Comparison of ENCODE assay signal across 23 mouse cellular contexts in the genomic region with DNA sequence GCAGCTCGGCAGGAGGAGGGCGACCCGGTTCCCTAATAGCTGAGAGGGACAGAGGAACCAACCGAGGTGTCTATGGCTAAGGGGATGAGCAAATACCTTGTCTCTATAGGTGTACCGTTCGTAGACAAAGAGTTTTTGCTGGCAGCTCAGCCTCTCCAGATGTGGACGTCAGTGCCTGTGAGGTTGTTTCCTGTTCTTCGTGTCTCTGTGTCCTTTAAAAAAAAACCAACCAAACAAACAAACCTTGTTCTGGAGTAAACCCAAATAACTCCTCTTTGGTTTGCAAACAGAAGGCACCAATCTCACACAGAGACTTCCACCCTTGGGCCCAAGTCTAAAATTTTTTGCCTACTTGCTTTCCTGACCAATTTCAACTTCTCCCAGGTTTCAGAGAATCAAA. TPM values are rescaled to one million over a fixed set of nuclear protein-coding genes. Genes with fewer than 3 reads are reported as not detected.
A peak's percentile ranks its signal among the peaks of the same experiment; 100 is the strongest.
DNase-seq lines count a peak whose midpoint lies in the region; ATAC-seq and TF ChIP-seq lines count a peak whose summit lies in the region.
"Had no signal": no experiment of that assay in that cellular context is flagged by ENCODE, and none has a peak within 500 bp of the region (broad histone marks: within the 10 kb centered on the region; RNA-seq: fewer than 3 reads in every experiment).

No protein-coding gene starts in this region.

- H3K27ac ChIP-seq in kidney, adult 2 months (ENCODE audit: insufficient read depth, low read depth, low read length) = peak overlapping the region; percentile 74
- no peak overlapping the region for H3K27ac ChIP-seq in kidney, embryonic 16.5 days (ENCODE audit: low read length)
- H3K27ac ChIP-seq in brown adipose tissue, adult 24 weeks (replicated peaks; ENCODE audit: low read depth, low read length) = peak overlapping the region; percentile 97
- H3K27ac ChIP-seq: embryonic facial prominence, embryonic 13.5 days; hindbrain, embryonic 15.5 days; liver, embryonic 13.5 days; lung, embryonic 15.5 days; macrophage; neural tube, embryonic 12.5 days had no signal

- H3K9ac ChIP-seq in kidney, embryonic 16.5 days (replicated peaks; ENCODE audit: low read length) = no peak overlapping the region
- H3K9ac ChIP-seq: embryonic facial prominence, embryonic 13.5 days; heart, embryonic 12.5 days; hindbrain, embryonic 15.5 days; liver, embryonic 13.5 days; lung, embryonic 15.5 days; neural tube, embryonic 12.5 days had no signal

- H3K27me3 ChIP-seq in kidney, adult 2 months (replicated peaks; ENCODE audit: control insufficient read depth, insufficient read depth, low read length) = no peaks in the 10 kb centered on the region
- no peaks in the 10 kb centered on the region for H3K27me3 ChIP-seq in kidney, embryonic 16.5 days (ENCODE audit: insufficient read depth, low read length)
- H3K27me3 ChIP-seq: embryonic facial prominence, embryonic 13.5 days; heart, embryonic 12.5 days; hindbrain, embryonic 15.5 days; lung, embryonic 15.5 days; neural tube, embryonic 12.5 days had no signal

- no peaks in the 10 kb centered on the region for H3K9me3 ChIP-seq in kidney, embryonic 16.5 days (ENCODE audit: low read length)
- H3K9me3 ChIP-seq: embryonic facial prominence, embryonic 13.5 days; heart, embryonic 12.5 days; hindbrain, embryonic 15.5 days; liver, embryonic 13.5 days; lung, embryonic 15.5 days; neural tube, embryonic 12.5 days had no signal

- TF ChIP-seq CTCF in kidney, adult 2 months (conservative IDR thresholded peaks at IDR 0.05; ENCODE audit: insufficient read depth, insufficient read length, low read depth, low read length) = no peak
- TF ChIP-seq CTCF in lung, adult 2 months (IDR thresholded peaks at IDR 0.05; ENCODE audit: insufficient read depth, low read length) = no peak

- peaks cover 4% of the 10 kb centered on the region; the same call in 1 of the 2 replicates for H3K4me1 ChIP-seq in kidney, adult 2 months (ENCODE audit: control insufficient read depth, insufficient read depth, low read length)
- H3K4me1 ChIP-seq in kidney, embryonic 16.5 days (ENCODE audit: insufficient read depth, low read length) = 0 out of 2 replicates have a peak, but pooled peaks cover 3% of the 10 kb centered on the region
- H3K4me1 ChIP-seq in lung, adult 2 months (ENCODE audit: control insufficient read depth, insufficient read depth, low read length) = peaks cover 20% of the 10 kb centered on the region
- peaks cover 27% of the 10 kb centered on the region for H3K4me1 ChIP-seq in brown adipose tissue, adult 24 weeks (ENCODE audit: control insufficient read depth, insufficient read depth, insufficient read length, low read length)
- H3K4me1 ChIP-seq: hindbrain, embryonic 15.5 days; neural tube, embryonic 12.5 days had no signal

- H3K4me3 ChIP-seq in kidney, adult 2 months (ENCODE audit: insufficient read depth, low read depth, low read length) = no peak overlapping the region
- H3K4me3 ChIP-seq in kidney, embryonic 16.5 days (ENCODE audit: low read length) = no peak overlapping the region
- H3K4me3 ChIP-seq in lung, adult 2 months (replicated peaks; ENCODE audit: extremely low read depth, low read depth, low read length) = no peak overlapping the region
- H3K4me3 ChIP-seq in brown adipose tissue, adult 24 weeks (ENCODE audit: insufficient read depth, low read depth, low read length) = peak overlapping the region; percentile 29
- H3K4me3 ChIP-seq: embryonic facial prominence, embryonic 13.5 days; heart, embryonic 12.5 days; hindbrain, embryonic 15.5 days; liver, embryonic 13.5 days; lung, embryonic 15.5 days; neural tube, embryonic 12.5 days had no signal

- H3K4me2 ChIP-seq in kidney, embryonic 16.5 days (replicated peaks; ENCODE audit: low read depth, low read length) = no peak overlapping the region
- H3K4me2 ChIP-seq: embryonic facial prominence, embryonic 13.5 days; heart, embryonic 12.5 days; hindbrain, embryonic 15.5 days; liver, embryonic 13.5 days; lung, embryonic 15.5 days; midbrain, embryonic 11.5 days; neural tube, embryonic 12.5 days had no signal

- no peak for TF ChIP-seq POLR2A in kidney, adult 2 months (IDR thresholded peaks at IDR 0.05; ENCODE audit: low read depth, low read length)
- TF ChIP-seq POLR2A in lung, adult 2 months (IDR thresholded peaks at IDR 0.05; ENCODE audit: borderline replicate concordance, extremely low read depth, low read depth, low read length) = no peak

- WGBS in kidney, adult 2 months = 77% methylated on average over 8 of the region's 8 CpGs
- WGBS in kidney, embryonic 16.5 days = 75% methylated on average over 8 of the region's 8 CpGs
- 55% methylated on average over 8 of the region's 8 CpGs for WGBS in lung, adult 2 months

- DNase-seq in kidney, adult 2 months = peak; percentile 46
- DNase-seq in lung, postnatal 36 days = peak; percentile 34
- DNase-seq in lung, adult 2 months = no peak
- peak; percentile 76 for DNase-seq in naive thymus-derived CD4-positive, alpha-beta T cell, adult 2 months (ENCODE audit: low read depth)
- DNase-seq in cerebellum, postnatal 4 days (ENCODE audit: low spot score in 2 of 2) = no peak
- DNase-seq: adrenal gland, postnatal 25 days; cerebellum, adult 8-10 months; gastrocnemius, postnatal 14 days; liver, embryonic 13.5 days; right cerebral cortex, adult 18-20 months; thymus, postnatal 25 days had no signal

- H3K36me3 ChIP-seq in kidney, adult 2 months (ENCODE audit: control insufficient read depth, insufficient read depth, low read length) = no peaks in the 10 kb centered on the region
- no peaks in the 10 kb centered on the region for H3K36me3 ChIP-seq in kidney, embryonic 16.5 days (ENCODE audit: insufficient read depth, low read length)
- H3K36me3 ChIP-seq: embryonic facial prominence, embryonic 13.5 days; G1E; heart, embryonic 12.5 days; hindbrain, embryonic 15.5 days; liver, embryonic 13.5 days; lung, embryonic 15.5 days; neural tube, embryonic 12.5 days had no signal

- ATAC-seq in kidney, embryonic 16.5 days (ENCODE audit: low FRiP score, low TSS enrichment) = no peak
- ATAC-seq: forebrain, embryonic 14.5 days; intestine, postnatal 0 days had no signal

RNA-seq across cellular contexts. Expression of a gene that starts 43.1 kb away (rescaled TPM):
- 75.9 and 108 TPM in 2 replicates for polyA plus RNA-seq in kidney, adult 2 months (2012; rRNA removed)
- 10.0 and 12.3 TPM in 2 replicates for polyA plus RNA-seq in kidney, embryonic 16.5 days (2015; fragmentation: Nextera tagmentation; extraction: Ambion mirVana)
- polyA plus RNA-seq in lung, adult 2 months (2012; rRNA removed) = 777 and 943 TPM in 2 replicates
- 196 and 238 TPM in 2 replicates for polyA plus RNA-seq in brown adipose tissue, adult 24 weeks (2012; ENCODE audit: insufficient read depth, insufficient read length, missing spikeins)
- polyA plus RNA-seq: G1E had no signal

Comparison
In these comparisons a context has a peak if more than half of its experiments do, and no peak if none do; other contexts are left out.
1. DNase-seq: peak in kidney, adult 2 months (single experiment), lung, postnatal 36 days (single experiment) and naive thymus-derived CD4-positive, alpha-beta T cell, adult 2 months (single experiment); none in lung, adult 2 months (single experiment) and cerebellum, postnatal 4 days (0 of 2).